Mouse (Mus musculus) cerebellum, adult 11-12 months (tissue): Measurements from ENCODE around the gene Cstb.

Experiments
- DNase-seq: peaks from one replicate; pipeline ENCODE4 v3.0.0; 2022

Gene Cstb

DNA sequence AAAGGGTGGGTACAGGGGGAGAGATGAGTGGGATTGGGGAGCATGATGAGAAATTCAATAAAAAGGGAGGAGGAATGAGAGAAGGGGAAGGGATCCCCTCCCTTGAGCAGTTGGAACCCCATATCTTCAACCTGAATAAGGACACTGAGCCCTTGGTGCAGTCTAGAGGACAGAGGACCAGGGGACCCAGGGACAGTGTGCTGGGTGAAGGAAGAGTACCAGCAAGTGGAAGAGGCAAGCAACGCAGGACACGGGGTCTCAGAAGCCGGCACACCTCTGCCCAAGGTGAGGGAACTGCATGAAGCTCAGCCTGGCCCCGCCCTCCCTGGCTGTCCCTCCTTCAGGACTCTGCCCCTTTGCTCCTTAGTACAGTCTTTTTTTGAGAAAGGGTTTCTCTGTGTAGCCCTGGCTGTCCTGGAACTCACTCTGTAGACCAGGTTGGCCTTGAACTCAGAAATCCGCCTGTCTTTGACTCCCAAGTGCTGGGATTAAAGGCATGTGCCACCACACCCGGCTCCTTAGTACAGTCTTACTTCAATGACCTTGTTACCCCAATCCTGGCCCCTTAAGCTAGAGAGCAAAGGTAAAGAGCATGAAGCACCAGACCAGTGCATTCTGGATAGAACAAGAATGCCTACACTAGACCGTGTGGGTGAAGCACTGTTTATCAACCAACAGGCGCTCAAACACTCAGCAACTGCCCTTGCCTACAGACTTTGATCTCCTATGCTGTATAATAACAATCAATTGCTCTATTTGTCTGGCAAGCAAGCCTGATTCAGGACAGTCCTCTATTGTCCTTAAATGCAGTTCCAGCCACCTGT, 37.7 kb downstream of the Cstb start:
- DNase-seq: no peak

DNA sequence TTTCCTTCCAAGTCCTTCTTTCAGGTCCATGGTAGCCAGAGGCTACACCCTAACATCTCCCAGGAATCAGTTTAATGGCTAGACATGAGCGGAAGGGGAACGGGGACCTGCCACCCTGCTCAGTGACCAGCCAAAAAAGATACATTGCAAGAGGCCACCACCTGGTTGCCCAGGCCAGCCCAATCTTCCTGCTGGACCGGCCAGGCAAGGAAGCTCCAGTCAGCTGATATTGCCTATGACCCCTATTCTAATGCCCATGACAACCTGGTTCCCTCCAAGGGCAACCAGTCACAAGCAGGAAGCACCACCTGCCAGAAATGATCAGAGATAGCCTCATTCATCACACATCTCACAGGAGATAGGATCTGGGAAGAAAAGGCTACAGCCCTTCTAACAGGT, 38.3 kb downstream of the Cstb start:
- peak; percentile 51 for DNase-seq

- no peak for DNase-seq
These were observed 38.8 kb downstream of the Cstb start for GRCm38 (mm10) chr10:78464201-78464791.

GRCm38 (mm10) chr10:78464792-78465207, 39.3 kb downstream of the Cstb start, which contains the start of gene Pdxk:
Gene Pdxk, minus strand, starts transcription at chr10:78464975.
- peak; percentile 98 for DNase-seq

GRCm38 (mm10) chr10:78465472-78465871, 40.0 kb downstream of the Cstb start:
- peak; percentile 50 for DNase-seq

GRCm38 (mm10) chr10:78466647-78467046, 41.2 kb downstream of the Cstb start:
- no peak for DNase-seq

- no peak for DNase-seq
These were observed 42.4 kb downstream of the Cstb start for GRCm38 (mm10) chr10:78467761-78468310.

DNA sequence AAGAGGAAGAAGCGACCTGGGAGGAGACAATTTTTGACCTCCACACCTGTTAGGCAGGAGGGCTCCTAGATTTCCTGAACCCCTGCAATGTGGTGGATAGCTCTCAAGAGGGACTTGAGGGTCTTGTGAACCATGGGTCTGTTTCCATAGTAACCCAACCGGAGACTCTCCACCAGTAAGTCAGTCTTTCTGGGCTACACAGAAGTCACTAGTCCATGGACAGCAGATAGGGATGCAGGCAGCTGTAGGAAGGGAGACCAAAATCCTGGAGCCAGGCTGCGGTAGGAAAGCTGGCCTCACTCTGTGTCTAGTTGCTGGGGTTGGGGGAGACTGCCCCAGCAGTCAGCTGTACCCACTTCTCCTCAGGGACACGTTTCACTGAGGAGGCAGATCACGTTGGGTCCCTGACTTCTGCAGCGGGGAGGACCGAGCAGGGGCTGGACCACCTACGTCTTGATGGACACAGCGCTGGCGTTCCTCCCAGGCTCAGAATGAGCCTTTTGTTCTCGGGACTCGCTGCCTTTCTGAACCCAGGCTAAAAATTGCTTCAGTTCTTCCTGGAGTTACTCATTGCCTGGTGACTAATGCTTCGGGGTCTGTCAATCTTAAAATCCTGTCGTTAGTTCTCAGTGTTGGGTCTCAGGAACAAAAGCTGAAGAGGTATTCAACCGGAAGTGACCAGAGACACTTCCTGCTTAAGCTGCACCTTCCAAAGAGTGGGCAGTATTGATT, 45.3 kb downstream of the Cstb start:
- no peak for DNase-seq

- no peak for DNase-seq
These were observed 46.6 kb downstream of the Cstb start for GRCm38 (mm10) chr10:78472046-78472445.

- DNase-seq: no peak
These were observed 48.0 kb downstream of the Cstb start for GRCm38 (mm10) chr10:78473434-78473833.

- no peak for DNase-seq
These were observed 49.3 kb downstream of the Cstb start for GRCm38 (mm10) chr10:78474759-78475158.

DNA sequence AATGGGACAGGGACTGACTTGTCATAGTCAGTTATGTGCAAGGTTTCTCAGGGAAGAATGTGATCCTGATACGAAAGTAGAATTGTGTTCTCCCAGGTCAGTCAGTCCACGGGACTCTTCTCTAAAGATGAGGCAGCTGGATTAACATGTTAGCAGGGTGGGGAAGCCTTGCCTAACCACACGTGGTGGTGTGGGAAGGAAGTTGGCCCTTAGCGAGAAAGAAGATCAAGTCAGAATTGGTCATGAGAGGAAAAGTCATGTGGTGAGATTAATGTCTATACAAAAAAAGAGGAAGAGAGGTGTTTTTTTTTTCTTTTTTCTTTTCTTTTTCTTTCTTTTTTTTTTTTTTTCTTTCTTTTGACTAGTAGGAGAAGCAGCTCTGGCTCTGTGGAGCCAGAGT, 51.4 kb downstream of the Cstb start:
- DNase-seq: no peak
